Mouse (Mus musculus) liver, adult 2 months (tissue): Measurements from ENCODE around the gene Sox1. TPM values are rescaled to one million over a fixed set of nuclear protein-coding genes. Genes with fewer than 3 reads are reported as not detected.

Experiments used
- DNase-seq: peaks from one replicate; pipeline ENCODE4 v3.0.0-alpha.2; 2011; ENCODE audit warnings: low read depth, low spot score; ENCODE audit errors: extremely low read depth
- H3K27ac ChIP-seq: fragments of 200-500 bp; replicated peaks from 2 replicates; pipeline ENCODE4 v1.5.1; 2012; ENCODE audit warnings: low read depth, mild to moderate bottlenecking, control low read depth, inconsistent platforms, low read length; ENCODE audit not compliant: insufficient read depth
- H3K27me3 ChIP-seq: fragments of 200-500 bp; 2 replicates; pipeline ENCODE4 v1.6.1; 2012; ENCODE audit warnings: mild to moderate bottlenecking, moderate library complexity, low read length, inconsistent platforms; ENCODE audit not compliant: control insufficient read depth, insufficient read depth
- H3K36me3 ChIP-seq: fragments of 200-500 bp; 2 replicates; pipeline ENCODE4 v1.6.1; 2012; ENCODE audit warnings: low read length, inconsistent platforms; ENCODE audit not compliant: control insufficient read depth, insufficient read depth
- H3K4me1 ChIP-seq: fragments of 200-500 bp; 2 replicates; pipeline ENCODE4 v1.6.1; 2011; ENCODE audit warnings: low read length; ENCODE audit not compliant: control insufficient read depth, insufficient read depth
- H3K4me3 ChIP-seq: fragments of 200-500 bp; 2 replicates; pipeline ENCODE4 v1.5.1; 2011; ENCODE audit warnings: low read depth, mild to moderate bottlenecking, control low read depth, low read length, moderate library complexity; ENCODE audit not compliant: insufficient read depth
- H3K79me2 ChIP-seq: fragments of 200-500 bp; 2 replicates; pipeline ENCODE4 v1.6.1; 2012; ENCODE audit warnings: inconsistent platforms, mild to moderate bottlenecking, low read length, moderate library complexity; ENCODE audit not compliant: control insufficient read depth, insufficient read depth
- H3K9ac ChIP-seq: fragments of 200-500 bp; 2 replicates; pipeline ENCODE4 v1.6.1; 2012; ENCODE audit warnings: low read depth, mild to moderate bottlenecking, control low read depth, inconsistent platforms, low read length
- CTCF ChIP-seq: fragments of 200-500 bp; IDR thresholded peaks from 2 replicates; pipeline ENCODE4 v1.5.1; 2011; ENCODE audit warnings: low read depth, low read length, control low read depth
- POLR2A ChIP-seq: fragments of 200-500 bp; IDR thresholded peaks from 2 replicates; pipeline ENCODE4 v1.6.1; 2011; ENCODE audit warnings: low read length, control low read depth; ENCODE audit not compliant: insufficient read depth; ENCODE audit errors: extremely low read depth
- WGBS: fragments of 180-500 bp; shearing (Covaris S2); methylation state at CpG from one replicate; pipeline ENCODE4 v1.1.7; 2018; 5-methylcytosine and 5-hydroxymethylcytosine counted together
- polyA plus RNA-seq: library from polyadenylated mRNA; depleted of rRNA; stranded (reverse); fragments of >200 nt; gene quantifications from 2 replicates; pipeline ENCODE4 v1.2.3, GENCODE M21; 2012
- total RNA-seq: library from RNA; depleted of rRNA; stranded (reverse); fragments of >200 nt; gene quantifications from 2 replicates; pipeline ENCODE4 v1.2.3, GENCODE M21; 2014

Gene Sox1
- total and polyA plus RNA-seq, 2 experiments, result not detected

GRCm38 (mm10) chr8:12354406-12355025, 40.6 kb upstream of the Sox1 start:
- Histone ChIP-seq H3K9ac (no peak overlapping the region), H3K27ac (no peak overlapping the region), H3K79me2 (no peaks in the 10 kb centered on the region), H3K4me1 (no peaks in the 10 kb centered on the region), H3K4me3 (no peak overlapping the region), H3K27me3 (no peaks in the 10 kb centered on the region), H3K36me3 (no peaks in the 10 kb centered on the region)
- no peak for DNase-seq
- WGBS, result 75% methylated on average over 10 of the region's 10 CpGs
- no peak for TF ChIP-seq CTCF
- no peak for TF ChIP-seq POLR2A

- TF ChIP-seq POLR2A (no peak), CTCF (no peak)
- Histone ChIP-seq H3K9ac (no peak overlapping the region), H3K79me2 (no peaks in the 10 kb centered on the region), H3K4me1 (no peaks in the 10 kb centered on the region), H3K27ac (no peak overlapping the region), H3K36me3 (no peaks in the 10 kb centered on the region), H3K4me3 (no peak overlapping the region), H3K27me3 (peaks cover 6% of the 10 kb centered on the region; the same call in 1 of the 2 replicates)
- 63% methylated on average over 7 of the region's 7 CpGs for WGBS
- DNase-seq, result no peak
These were observed 26.9 kb upstream of the Sox1 start for GRCm38 (mm10) chr8:12368161-12368560.

- Histone ChIP-seq H3K79me2 (no peaks in the 10 kb centered on the region), H3K36me3 (no peaks in the 10 kb centered on the region), H3K4me1 (no peaks in the 10 kb centered on the region), H3K9ac (no peak overlapping the region), H3K27me3 (peaks cover 6% of the 10 kb centered on the region; the same call in 1 of the 2 replicates), H3K27ac (no peak overlapping the region), H3K4me3 (no peak overlapping the region)
- DNase-seq, result no peak
- 76% methylated on average over 6 of the region's 6 CpGs for WGBS
- TF ChIP-seq POLR2A (no peak), CTCF (no peak)
These were observed 26.2 kb upstream of the Sox1 start for GRCm38 (mm10) chr8:12368856-12369255.

GRCm38 (mm10) chr8:12381111-12381510, 14.0 kb upstream of the Sox1 start:
- DNase-seq, result no peak
- Histone ChIP-seq H3K27me3 (peaks cover 26% of the 10 kb centered on the region), H3K27ac (no peak overlapping the region), H3K79me2 (no peaks in the 10 kb centered on the region), H3K36me3 (no peaks in the 10 kb centered on the region), H3K9ac (no peak overlapping the region), H3K4me1 (peaks cover 4% of the 10 kb centered on the region; the same call in 1 of the 2 replicates), H3K4me3 (no peak overlapping the region)
- WGBS, result 64% methylated on average over 3 of the region's 3 CpGs
- TF ChIP-seq CTCF, result no peak
- no peak for TF ChIP-seq POLR2A

GRCm38 (mm10) chr8:12382707-12383561, 12.2 kb upstream of the Sox1 start:
- H3K27ac ChIP-seq, result no peak overlapping the region
- TF ChIP-seq POLR2A (no peak), CTCF (no peak)
- H3K79me2 ChIP-seq, result no peaks in the 10 kb centered on the region
- DNase-seq, result no peak
- H3K4me1 ChIP-seq, result peaks cover 4% of the 10 kb centered on the region; the same call in 1 of the 2 replicates
- no peak overlapping the region for H3K4me3 ChIP-seq
- no peaks in the 10 kb centered on the region for H3K36me3 ChIP-seq
- 7% methylated on average over 21 of the region's 21 CpGs for WGBS
- no peak overlapping the region for H3K9ac ChIP-seq
- H3K27me3 ChIP-seq, result peaks cover 24% of the 10 kb centered on the region
